Mouse (Mus musculus): ENCODE measurements around the gene Kcnk4. TPM values are rescaled to one million over a fixed set of nuclear protein-coding genes. Genes with fewer than 3 reads are reported as not detected.
"Not testable (repeated sequence)": the region's sequence is repeated elsewhere in the genome, so short reads cannot be mapped to it uniquely, and the experiment has no call there.

Kcnk4 gene
- polyA plus RNA-seq, 1 experiment, result 1.8 TPM

DNA sequence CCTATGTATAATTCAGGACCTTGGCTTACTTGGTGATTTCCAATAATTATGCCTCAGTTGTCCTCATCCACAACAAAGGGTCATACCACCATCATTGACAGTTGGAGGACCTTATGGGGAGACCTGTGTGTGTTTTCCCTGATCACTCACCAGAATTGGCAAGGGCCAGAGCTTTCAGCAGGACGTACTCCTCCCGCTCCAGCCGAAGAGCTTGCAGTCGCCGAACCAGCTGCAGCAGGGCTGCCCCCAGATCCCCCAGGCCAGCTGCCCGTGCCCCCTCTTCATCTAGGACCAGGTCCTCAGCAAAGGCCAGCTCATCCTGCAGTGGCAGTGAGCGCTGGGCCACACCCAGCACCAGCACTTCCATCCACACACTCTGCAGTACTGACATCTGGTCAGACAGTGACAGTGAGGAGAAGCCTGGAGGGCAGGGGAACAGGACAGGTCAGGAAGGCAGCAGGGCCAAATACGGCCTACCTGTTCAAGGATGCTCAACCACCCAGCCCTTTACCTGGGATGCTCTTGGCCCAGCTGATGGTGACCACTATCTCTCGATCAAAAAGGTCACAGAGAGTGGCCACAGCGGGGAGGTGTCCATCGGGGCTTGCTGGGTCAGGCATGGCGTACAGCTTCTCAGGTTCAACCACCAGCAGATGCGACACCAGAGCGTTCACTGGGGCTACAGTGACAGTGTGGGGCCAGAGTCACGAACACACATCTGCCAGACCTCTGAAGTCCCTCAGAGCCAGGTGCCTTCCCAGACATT is 21.9 kb downstream of the Kcnk4 start:
- 96% methylated on average over 15 of the region's 15 CpGs for WGBS
- TF ChIP-seq POLR2A (IDR thresholded peaks at IDR 0.05; ENCODE audit: control insufficient read depth, extremely low read depth, insufficient read depth, low read length, poor library complexity), result no peak
- TF ChIP-seq CTCF (IDR thresholded peaks at IDR 0.05; ENCODE audit: borderline replicate concordance, control insufficient read depth, extremely low read depth, insufficient read depth, low read length, poor library complexity), result no peak

DNA sequence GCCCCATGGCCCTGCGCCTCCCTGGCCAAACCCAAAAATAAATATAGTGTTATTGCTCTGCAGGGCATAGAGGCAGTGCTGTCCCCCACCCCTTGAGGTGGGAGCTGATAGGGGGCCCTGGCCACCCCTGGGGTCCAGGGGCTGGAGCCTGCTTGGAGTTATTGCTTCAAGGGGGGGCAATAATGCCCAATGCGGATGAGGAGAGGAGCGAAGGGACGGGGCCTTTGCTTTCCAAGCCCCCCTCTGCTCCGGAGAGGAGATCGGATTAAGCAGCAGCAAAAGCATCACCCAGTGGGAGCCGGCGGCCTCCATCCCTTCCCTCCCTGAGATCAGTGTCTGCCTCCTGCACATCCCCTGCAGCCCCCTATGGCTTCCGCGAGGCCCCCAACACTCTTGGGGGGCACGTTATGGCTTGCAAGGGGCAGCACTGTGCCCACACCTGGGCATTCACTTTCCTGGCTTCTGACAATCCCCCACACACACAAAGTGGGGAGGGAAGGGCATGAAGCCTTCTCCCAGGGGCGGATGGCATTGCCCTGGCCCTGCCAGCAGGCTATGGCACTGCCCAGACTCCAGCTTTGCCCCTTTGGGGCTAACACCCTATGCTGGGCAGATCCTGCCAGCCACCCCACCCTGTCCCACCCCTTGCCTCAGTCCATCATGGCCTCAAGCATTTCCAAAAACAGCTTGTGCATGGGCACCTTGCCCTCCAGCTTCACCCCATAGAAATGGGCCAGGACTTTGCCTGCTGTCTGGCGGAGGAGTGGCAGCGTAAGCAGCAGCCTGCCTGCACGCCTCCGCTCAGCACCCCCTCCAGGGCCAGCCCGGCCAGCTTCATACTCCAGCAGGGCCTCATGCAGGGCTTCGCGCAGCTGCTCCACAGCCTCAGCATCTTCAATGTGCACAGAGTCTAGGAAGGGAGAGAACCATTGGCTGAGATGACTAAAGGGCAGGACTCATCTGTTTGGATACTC is 22.9 kb downstream of the Kcnk4 start:
- Histone ChIP-seq H3K27ac (ENCODE audit: control insufficient read depth, insufficient read depth, low read length) (no peak overlapping the region), H3K36me3 (ENCODE audit: control insufficient read depth, insufficient read depth, low read length) (peaks cover 4% of the 10 kb centered on the region; the same call in 1 of the 2 replicates), H3K4me3 (ENCODE audit: control insufficient read depth, insufficient read depth, low read length) (no peak overlapping the region), H3K27me3 (ENCODE audit: control insufficient read depth, insufficient read depth, low read length) (no peaks in the 10 kb centered on the region), H3K4me1 (replicated peaks; ENCODE audit: control insufficient read depth, insufficient read depth, low read length) (peaks cover 25% of the 10 kb centered on the region)
- WGBS, result 94% methylated on average over 19 of the region's 19 CpGs
- no peak for DNase-seq
- TF ChIP-seq POLR2A (IDR thresholded peaks at IDR 0.05; ENCODE audit: control insufficient read depth, extremely low read depth, insufficient read depth, low read length, poor library complexity) (no peak), CTCF (IDR thresholded peaks at IDR 0.05; ENCODE audit: borderline replicate concordance, control insufficient read depth, extremely low read depth, insufficient read depth, low read length, poor library complexity) (no peak)

More for the DNA sequence above, 21.9 kb downstream of the Kcnk4 start:
- H3K4me3 ChIP-seq (ENCODE audit: control insufficient read depth, insufficient read depth, low read length), result no peak overlapping the region
- H3K4me1 ChIP-seq (replicated peaks; ENCODE audit: control insufficient read depth, insufficient read depth, low read length), result peaks cover 25% of the 10 kb centered on the region
- peaks cover 4% of the 10 kb centered on the region; the same call in 1 of the 2 replicates for H3K36me3 ChIP-seq (ENCODE audit: control insufficient read depth, insufficient read depth, low read length)
- H3K27ac ChIP-seq (ENCODE audit: control insufficient read depth, insufficient read depth, low read length), result no peak overlapping the region
- no peaks in the 10 kb centered on the region for H3K27me3 ChIP-seq (ENCODE audit: control insufficient read depth, insufficient read depth, low read length)
- no peak for DNase-seq

DNA sequence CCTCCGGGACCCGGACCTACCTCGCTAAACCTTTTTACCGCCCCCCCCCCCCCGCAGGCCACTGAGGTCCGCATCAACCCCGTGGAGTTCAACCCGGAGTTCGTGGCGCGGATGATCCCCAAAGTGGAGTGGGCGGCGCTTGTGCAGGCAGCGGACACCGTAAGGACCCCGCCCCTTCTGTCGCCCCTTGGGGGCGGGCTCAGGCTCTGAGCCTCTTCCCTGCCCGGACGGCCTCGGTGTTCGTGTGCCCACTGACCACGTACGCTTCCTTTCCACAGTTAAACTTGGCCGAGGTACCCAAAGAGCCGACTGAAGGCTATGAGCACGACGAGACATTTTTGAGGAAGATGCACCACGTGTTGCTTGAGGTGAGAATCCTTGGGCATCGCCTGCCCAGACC is 24.0 kb downstream of the Kcnk4 start:
- Histone ChIP-seq H3K4me3 (ENCODE audit: control insufficient read depth, insufficient read depth, low read length) (peak overlapping the region; percentile 68), H3K27ac (ENCODE audit: control insufficient read depth, insufficient read depth, low read length) (peak overlapping the region; percentile 94), H3K4me1 (replicated peaks; ENCODE audit: control insufficient read depth, insufficient read depth, low read length) (peaks cover 25% of the 10 kb centered on the region)
- H3K36me3 ChIP-seq (ENCODE audit: control insufficient read depth, insufficient read depth, low read length); H3K27me3 ChIP-seq (ENCODE audit: control insufficient read depth, insufficient read depth, low read length): not testable (repeated sequence)
- peak; percentile 57 for DNase-seq
- 0% methylated on average over 30 of the region's 30 CpGs for WGBS

DNA sequence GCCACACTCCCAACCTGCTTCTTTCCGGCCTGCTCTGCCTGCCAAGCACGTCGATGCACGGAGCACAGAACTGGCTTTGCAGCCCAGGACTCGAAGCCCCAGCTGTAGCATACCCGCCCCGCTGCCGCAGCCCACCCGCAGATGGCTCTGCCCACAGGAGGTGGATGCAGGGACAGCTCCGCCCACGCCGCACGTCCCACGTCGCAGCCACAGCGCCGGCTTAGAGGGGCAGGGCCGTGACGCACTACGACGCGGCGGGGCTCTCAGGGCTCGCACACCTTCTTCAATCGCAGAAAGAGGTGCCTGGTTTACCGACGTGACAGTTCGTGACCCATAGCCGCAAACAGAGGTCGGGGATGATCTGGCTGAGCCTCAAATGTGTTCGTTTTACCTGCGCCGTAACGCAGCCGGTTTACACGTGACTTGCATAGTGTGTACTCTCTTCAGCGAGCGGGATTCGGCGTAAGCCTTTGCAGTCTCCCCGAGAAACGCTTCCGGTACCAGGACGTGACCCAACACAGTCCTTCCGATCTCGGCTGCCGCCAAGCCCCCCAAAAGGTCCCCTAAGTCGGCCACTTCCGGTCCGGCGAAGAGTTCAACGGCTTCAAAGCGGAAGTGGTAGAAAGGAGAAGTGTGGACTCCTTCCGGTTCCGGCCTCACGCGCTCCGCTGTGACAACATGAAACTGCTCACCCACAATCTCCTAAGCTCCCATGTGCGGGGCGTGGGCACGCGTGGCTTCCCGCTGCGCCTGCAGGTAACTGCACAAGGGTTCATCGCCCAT is 24.6 kb downstream of the Kcnk4 start, which contains the start of the genes Trmt112 and Prdx5:
TSS of gene Trmt112 (plus strand) at position 192 of the 783 bp plus-strand sequence.
TSS of gene Prdx5 (minus strand) at position 600 of the 783 bp plus-strand sequence.
- Histone ChIP-seq H3K27me3 (ENCODE audit: control insufficient read depth, insufficient read depth, low read length) (no peaks in the 10 kb centered on the region), H3K36me3 (ENCODE audit: control insufficient read depth, insufficient read depth, low read length) (peaks cover 4% of the 10 kb centered on the region; the same call in 1 of the 2 replicates), H3K4me1 (replicated peaks; ENCODE audit: control insufficient read depth, insufficient read depth, low read length) (peaks cover 25% of the 10 kb centered on the region), H3K4me3 (ENCODE audit: control insufficient read depth, insufficient read depth, low read length) (peak within 1 kb of the TSS; percentile 68), H3K27ac (ENCODE audit: control insufficient read depth, insufficient read depth, low read length) (peak within 1 kb of the TSS; percentile 94)
- WGBS, result under 1% methylated on average over 65 of the region's 65 CpGs
- TF ChIP-seq POLR2A (IDR thresholded peaks at IDR 0.05; ENCODE audit: control insufficient read depth, extremely low read depth, insufficient read depth, low read length, poor library complexity), result peak; percentile 85; the same call in 1 of the 2 replicates
- TF ChIP-seq CTCF (IDR thresholded peaks at IDR 0.05; ENCODE audit: borderline replicate concordance, control insufficient read depth, extremely low read depth, insufficient read depth, low read length, poor library complexity), result no peak; the same call in 1 of the 2 replicates
- DNase-seq, result peak; percentile 88

DNA sequence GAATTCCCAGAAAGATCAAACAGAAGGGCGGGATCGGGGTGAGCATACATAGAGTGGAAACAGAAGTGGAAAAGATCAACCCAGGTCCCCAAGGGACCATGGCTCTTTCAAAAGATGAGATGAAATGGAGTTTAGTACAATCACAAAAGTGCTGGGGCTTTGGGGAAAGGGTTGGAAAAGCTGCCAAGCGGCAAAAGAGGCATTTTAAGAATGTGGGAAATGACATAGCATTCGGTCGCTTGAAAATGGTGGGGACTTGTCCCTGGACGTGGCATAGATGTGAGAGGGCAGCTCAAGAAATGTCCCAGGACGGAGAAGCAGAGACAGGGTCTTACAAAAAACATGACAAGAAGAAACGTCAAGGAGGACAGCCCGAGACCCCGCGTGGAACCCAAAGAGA is 25.3 kb downstream of the Kcnk4 start:
- WGBS, result 7% methylated on average over 11 of the region's 11 CpGs
- Histone ChIP-seq H3K4me1 (replicated peaks; ENCODE audit: control insufficient read depth, insufficient read depth, low read length) (peaks cover 25% of the 10 kb centered on the region), H3K36me3 (ENCODE audit: control insufficient read depth, insufficient read depth, low read length) (peaks cover 4% of the 10 kb centered on the region; the same call in 1 of the 2 replicates), H3K27me3 (ENCODE audit: control insufficient read depth, insufficient read depth, low read length) (no peaks in the 10 kb centered on the region), H3K27ac (ENCODE audit: control insufficient read depth, insufficient read depth, low read length) (peak overlapping the region; percentile 94), H3K4me3 (ENCODE audit: control insufficient read depth, insufficient read depth, low read length) (peak overlapping the region; percentile 68)
- no peak for TF ChIP-seq POLR2A (IDR thresholded peaks at IDR 0.05; ENCODE audit: control insufficient read depth, extremely low read depth, insufficient read depth, low read length, poor library complexity)
- no peak for TF ChIP-seq CTCF (IDR thresholded peaks at IDR 0.05; ENCODE audit: borderline replicate concordance, control insufficient read depth, extremely low read depth, insufficient read depth, low read length, poor library complexity)
- no peak for DNase-seq

All from thymus, adult 2 months (tissue).